Mouse (Mus musculus) midbrain, embryonic 11.5 days (tissue): ENCODE measurements around the gene Olfr484. TPM values are rescaled to one million over a fixed set of nuclear protein-coding genes. Genes with fewer than 3 reads are reported as not detected.

Source experiments
- polyA plus RNA-seq: library from polyadenylated mRNA; unstranded; fragments of >200 nt; fragmentation: Nextera tagmentation; extraction: Ambion mirVana; gene quantifications from 2 replicates; pipeline ENCODE4 v1.2.1, GENCODE M21; 2014

Gene Olfr484
- polyA plus RNA-seq, 1 experiment from 2014 or later, result not detected

Other genes with a start within 250 kb of the Olfr484 start
- not detected in 2 replicates for gene Olfr472, start 229.5 kb downstream of the Olfr484 start, polyA plus RNA-seq
- not detected in 2 replicates for gene Olfr473, start 197.0 kb downstream of the Olfr484 start, polyA plus RNA-seq
- not detected in 2 replicates for gene Olfr474, start 172.8 kb downstream of the Olfr484 start, polyA plus RNA-seq
- not detected in 2 replicates for gene Olfr476, start 162.6 kb downstream of the Olfr484 start, polyA plus RNA-seq
- not detected in 2 replicates for gene Olfr477, start 140.8 kb downstream of the Olfr484 start, polyA plus RNA-seq
- gene Olfr478, start 93.5 kb downstream of the Olfr484 start, polyA plus RNA-seq, result not detected in 2 replicates
- not detected in 2 replicates for gene Olfr479, start 76.8 kb downstream of the Olfr484 start, polyA plus RNA-seq
- gene Olfr480, start 60.1 kb downstream of the Olfr484 start, polyA plus RNA-seq, result not detected in 2 replicates
- not detected in 2 replicates for gene Olfr481, start 47.6 kb downstream of the Olfr484 start, polyA plus RNA-seq
- gene Olfr482, start 29.9 kb downstream of the Olfr484 start, polyA plus RNA-seq, result not detected in 2 replicates
- gene Olfr483, start 26.6 kb downstream of the Olfr484 start, polyA plus RNA-seq, result not detected in 2 replicates
- not detected in 2 replicates for gene Olfr485, start 32.4 kb upstream of the Olfr484 start, polyA plus RNA-seq
- gene Olfr486, start 45.3 kb upstream of the Olfr484 start, polyA plus RNA-seq, result not detected in 2 replicates
- gene Olfr487, start 87.2 kb upstream of the Olfr484 start, polyA plus RNA-seq, result not detected in 2 replicates
- gene Olfr488, start 130.9 kb upstream of the Olfr484 start, polyA plus RNA-seq, result not detected in 2 replicates
- not detected in 2 replicates for gene Olfr490, start 161.5 kb upstream of the Olfr484 start, polyA plus RNA-seq
- not detected in 2 replicates for gene Olfr491, start 186.0 kb upstream of the Olfr484 start, polyA plus RNA-seq
- not detected in 2 replicates for gene Olfr492, start 196.2 kb upstream of the Olfr484 start, polyA plus RNA-seq
- not detected in 2 replicates for gene Olfr493, start 219.5 kb upstream of the Olfr484 start, polyA plus RNA-seq
- not detected in 2 replicates for gene Olfr494, start 237.9 kb upstream of the Olfr484 start, polyA plus RNA-seq